Mouse (Mus musculus) heart, adult 2 months (tissue): ENCODE results near the gene Lat2.

ENCODE experiments used
- CTCF ChIP-seq: fragments of 200-600 bp; IDR thresholded peaks from 2 replicates; pipeline ENCODE4 v1.8.1; 2022; ENCODE audit warnings: antibody characterized with exemption, mild to moderate bottlenecking, moderate library complexity
- EP300 ChIP-seq: fragments of 200-500 bp; IDR thresholded peaks from 2 replicates; pipeline ENCODE4 v1.6.1; 2011; ENCODE audit warnings: low read depth, low read length, control low read depth; ENCODE audit not compliant: insufficient read depth
- POLR2A ChIP-seq: fragments of 200-500 bp; IDR thresholded peaks from 2 replicates; pipeline ENCODE4 v1.6.1; 2011; ENCODE audit warnings: mild to moderate bottlenecking, low read depth, low read length, control low read depth; ENCODE audit not compliant: insufficient read depth

GRCm38 (mm10) chr5:134615780-134616179, 955 bp upstream of the Lat2 start:
- no peak for TF ChIP-seq CTCF
- TF ChIP-seq EP300 = no peak
- no peak for TF ChIP-seq POLR2A
